Mouse (Mus musculus) stomach, postnatal 0 days (tissue): ENCODE results near the gene Bloc1s1.

Experiments
- CTCF ChIP-seq: IDR thresholded peaks from 2 replicates; pipeline ENCODE4 v1.5.1; 2016; ENCODE audit warnings: antibody characterized with exemption, low read depth, mild to moderate bottlenecking, moderate library complexity
- EP300 ChIP-seq: optimal IDR thresholded peaks from 2 replicates; pipeline ENCODE3; 2016; ENCODE audit warnings: antibody characterized with exemption

- TF ChIP-seq CTCF (no peak), EP300 (no peak)
Observed at GRCm38 (mm10) chr10:128921251-128921650, 2.6 kb downstream of the Bloc1s1 start.
